Mouse (Mus musculus) neural tube, embryonic 15.5 days (tissue): ENCODE data around the gene Gm28870. TPM values are rescaled to one million over a fixed set of nuclear protein-coding genes. Genes with fewer than 3 reads are reported as not detected.
"Not testable (repeated sequence)": the region's sequence is repeated elsewhere in the genome, so short reads cannot be mapped to it uniquely, and the experiment has no call there.

Experiments
- ATAC-seq: fragments of 200-750 bp; cut with Nextera tagmentation; 2 replicates; pipeline ENCODE4 v1.8.0; 2017; ENCODE audit warnings: mild to moderate bottlenecking, moderate TSS enrichment, moderate library complexity; ENCODE audit not compliant: low FRiP score
- H3K27ac ChIP-seq: fragments of 300-500 bp; sonication (generic); replicated peaks from 2 replicates; pipeline ENCODE4 v1.5.1; 2015; ENCODE audit warnings: mild to moderate bottlenecking, inconsistent platforms
- H3K27me3 ChIP-seq: fragments of 300-500 bp; sonication (generic); replicated peaks from 2 replicates; pipeline ENCODE4 v1.6.1; 2015; ENCODE audit warnings: inconsistent platforms
- H3K36me3 ChIP-seq: fragments of 300-500 bp; sonication (generic); 2 replicates; pipeline ENCODE4 v1.6.1; 2015; ENCODE audit warnings: inconsistent platforms
- H3K4me1 ChIP-seq: fragments of 300-500 bp; sonication (generic); 2 replicates; pipeline ENCODE4 v1.6.1; 2015; ENCODE audit warnings: inconsistent platforms
- H3K4me2 ChIP-seq: fragments of 300-500 bp; sonication (generic); 2 replicates; pipeline ENCODE4 v1.6.1; 2015; ENCODE audit warnings: inconsistent platforms, mild to moderate bottlenecking, moderate library complexity
- H3K4me3 ChIP-seq: fragments of 300-500 bp; sonication (generic); replicated peaks from 2 replicates; pipeline ENCODE4 v1.5.1; 2015; ENCODE audit warnings: mild to moderate bottlenecking, inconsistent platforms
- H3K9ac ChIP-seq: fragments of 300-500 bp; sonication (generic); replicated peaks from 2 replicates; pipeline ENCODE4 v1.6.1; 2015; ENCODE audit warnings: mild to moderate bottlenecking, inconsistent platforms
- H3K9me3 ChIP-seq: fragments of 300-500 bp; sonication (generic); replicated peaks from 2 replicates; pipeline ENCODE4 v1.6.1; 2016; ENCODE audit warnings: inconsistent platforms
- WGBS: fragments of 180-500 bp; shearing (Covaris S2); methylation state at CpG from one replicate; pipeline ENCODE4 v1.1.7; 2015; ENCODE audit warnings: mixed read lengths; 5-methylcytosine and 5-hydroxymethylcytosine counted together
- polyA plus RNA-seq: library from polyadenylated mRNA; unstranded; fragments of >200 nt; fragmentation: Nextera tagmentation; extraction: Ambion mirVana; gene quantifications from 2 replicates; pipeline ENCODE4 v1.2.1, GENCODE M21; 2015

Gene Gm28870
- polyA plus RNA-seq, result not detected in 2 replicates

DNA sequence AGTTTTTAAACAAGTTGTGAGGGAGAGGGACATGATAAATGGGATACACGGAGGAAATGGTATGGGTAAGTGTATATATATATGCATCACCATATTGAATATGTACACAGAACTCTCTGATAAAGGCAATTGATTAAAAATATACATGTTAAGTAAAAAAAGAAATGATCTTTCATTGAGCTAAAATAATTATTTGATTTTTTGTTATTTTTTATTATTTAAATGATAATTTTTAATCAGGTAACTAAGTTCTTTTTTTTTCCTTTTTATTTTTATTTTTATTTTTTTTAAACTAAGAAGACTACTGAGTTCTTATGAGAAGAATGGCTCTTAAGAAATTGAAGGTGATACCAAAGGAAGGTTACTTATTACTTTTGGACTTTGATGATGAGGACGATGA lies at the start of gene Gm28870:
TSS of gene Gm28870 (plus strand) at position 301 of the 400 bp plus-strand sequence.
- no CpG with 5 or more reads among the region's 2 CpGs for WGBS
- H3K27me3 ChIP-seq, H3K36me3 ChIP-seq, H3K4me1 ChIP-seq, H3K9ac ChIP-seq, H3K4me3 ChIP-seq, H3K9me3 ChIP-seq, H3K4me2 ChIP-seq, ATAC-seq, H3K27ac ChIP-seq: not testable (repeated sequence)
